Mouse (Mus musculus) kidney, postnatal 0 days (tissue): Measurements from ENCODE around the gene Shisa3. TPM values are rescaled to one million over a fixed set of nuclear protein-coding genes. Genes with fewer than 3 reads are reported as not detected.

Source experiments
- ATAC-seq: fragments of 200-750 bp; cut with Nextera tagmentation; replicated peaks from 2 replicates; pipeline ENCODE4 v1.8.0; 2017; ENCODE audit warnings: low read depth, moderate number of reproducible peaks, moderate TSS enrichment, moderate library complexity; ENCODE audit not compliant: low FRiP score
- DNase-seq: peaks from one replicate; pipeline ENCODE4 v3.0.0-alpha.2; 2016; ENCODE audit warnings: low spot score
- H3K27ac ChIP-seq: fragments of 300-500 bp; sonication (generic); 2 replicates; pipeline ENCODE4 v1.5.1; 2014; ENCODE audit warnings: mild to moderate bottlenecking
- H3K27me3 ChIP-seq: fragments of 300-500 bp; sonication (generic); 2 replicates; pipeline ENCODE4 v1.6.1; 2014; ENCODE audit warnings: low read length, mixed read lengths; ENCODE audit not compliant: insufficient read depth
- H3K36me3 ChIP-seq: fragments of 300-500 bp; sonication (generic); 2 replicates; pipeline ENCODE4 v1.6.1; 2014; ENCODE audit warnings: low read length, mixed read lengths; ENCODE audit not compliant: insufficient read depth
- H3K4me1 ChIP-seq: fragments of 300-500 bp; sonication (generic); replicated peaks from 2 replicates; pipeline ENCODE4 v1.6.1; 2014; ENCODE audit warnings: antibody characterized with exemption, low read length, mixed read lengths; ENCODE audit not compliant: insufficient read depth
- H3K4me2 ChIP-seq: fragments of 300-500 bp; sonication (generic); 2 replicates; pipeline ENCODE4 v1.6.1; 2014; ENCODE audit warnings: mild to moderate bottlenecking, low read length, moderate library complexity, mixed read lengths
- H3K4me3 ChIP-seq: fragments of 300-500 bp; sonication (generic); replicated peaks from 2 replicates; pipeline ENCODE4 v1.5.1; 2014; ENCODE audit warnings: low read depth, low read length
- H3K9ac ChIP-seq: fragments of 300-500 bp; sonication (generic); 2 replicates; pipeline ENCODE4 v1.6.1; 2014; ENCODE audit warnings: low read depth, low read length
- H3K9me3 ChIP-seq: fragments of 300-500 bp; sonication (generic); replicated peaks from 2 replicates; pipeline ENCODE4 v1.6.1; 2016; ENCODE audit warnings: low read length, inconsistent platforms, mixed read lengths
- CTCF ChIP-seq: IDR thresholded peaks from 2 replicates; pipeline ENCODE4 v1.5.1; 2016; ENCODE audit warnings: antibody characterized with exemption, low read depth, mild to moderate bottlenecking, moderate library complexity
- WGBS: fragments of 180-500 bp; shearing (Covaris S2); extraction: QIAGEN DNeasy Blood & Tissue Kit; methylation state at CpG from one replicate; pipeline ENCODE4 v1.1.7; 2014; 5-methylcytosine and 5-hydroxymethylcytosine counted together
- polyA plus RNA-seq: library from polyadenylated mRNA; unstranded; fragments of >200 nt; fragmentation: Nextera tagmentation; extraction: Ambion mirVana; gene quantifications from 2 replicates; pipeline ENCODE4 v1.2.1, GENCODE M21; 2015

Shisa3 gene
- polyA plus RNA-seq, 1 experiment from 2014 or later = 43.5 TPM

GRCm38 (mm10) chr5:67631261-67631660 is 23.6 kb downstream of the Shisa3 start:
- Histone ChIP-seq H3K4me1 (0 out of 2 replicates have a peak, but pooled peaks cover 5% of the 10 kb centered on the region), H3K4me3 (no peak overlapping the region), H3K36me3 (no peaks in the 10 kb centered on the region), H3K27ac (no peak overlapping the region), H3K9me3 (no peaks in the 10 kb centered on the region), H3K27me3 (no peaks in the 10 kb centered on the region), H3K9ac (no peak overlapping the region), H3K4me2 (no peak overlapping the region)
- no peak for TF ChIP-seq CTCF
- DNase-seq = no peak
- WGBS = 93% methylated on average over 12 of the region's 12 CpGs
- ATAC-seq = no peak

GRCm38 (mm10) chr5:67633138-67633782 is 25.6 kb downstream of the Shisa3 start:
- Histone ChIP-seq H3K4me3 (no peak overlapping the region), H3K9me3 (no peaks in the 10 kb centered on the region), H3K36me3 (no peaks in the 10 kb centered on the region), H3K27me3 (no peaks in the 10 kb centered on the region), H3K4me1 (0 out of 2 replicates have a peak, but pooled peaks cover 5% of the 10 kb centered on the region), H3K27ac (no peak overlapping the region), H3K4me2 (no peak overlapping the region), H3K9ac (no peak overlapping the region)
- TF ChIP-seq CTCF = no peak
- DNase-seq (no peak), ATAC-seq (no peak)
- WGBS = 41% methylated on average over 7 of the region's 7 CpGs

- Histone ChIP-seq H3K36me3 (no peaks in the 10 kb centered on the region), H3K4me2 (no peak overlapping the region), H3K9me3 (no peaks in the 10 kb centered on the region), H3K27me3 (no peaks in the 10 kb centered on the region), H3K9ac (no peak overlapping the region), H3K4me3 (no peak overlapping the region), H3K27ac (no peak overlapping the region), H3K4me1 (0 out of 2 replicates have a peak, but pooled peaks cover 5% of the 10 kb centered on the region)
- no peak for ATAC-seq
- no peak for TF ChIP-seq CTCF
- no peak for DNase-seq
- WGBS = 36% methylated on average over 10 of the region's 10 CpGs
These were observed 26.2 kb downstream of the Shisa3 start for GRCm38 (mm10) chr5:67633831-67634268.

GRCm38 (mm10) chr5:67634339-67634738 is 26.7 kb downstream of the Shisa3 start:
- WGBS = 28% methylated on average over 3 of the region's 3 CpGs
- Histone ChIP-seq H3K4me1 (0 out of 2 replicates have a peak, but pooled peaks cover 5% of the 10 kb centered on the region), H3K4me3 (no peak overlapping the region), H3K9me3 (no peaks in the 10 kb centered on the region), H3K36me3 (no peaks in the 10 kb centered on the region), H3K4me2 (no peak overlapping the region), H3K27me3 (no peaks in the 10 kb centered on the region), H3K9ac (no peak overlapping the region), H3K27ac (peak overlapping the region; percentile 19; the same call in 1 of the 2 replicates)
- no peak for TF ChIP-seq CTCF
- no peak for DNase-seq
- ATAC-seq = no peak

- no peak overlapping the region for H3K4me3 ChIP-seq
- H3K9ac ChIP-seq = no peak overlapping the region
- H3K36me3 ChIP-seq = no peaks in the 10 kb centered on the region
- H3K9me3 ChIP-seq = no peaks in the 10 kb centered on the region
- no peaks in the 10 kb centered on the region for H3K4me1 ChIP-seq
- no peak for DNase-seq
- no peak for TF ChIP-seq CTCF
- 63% methylated on average over 8 of the region's 8 CpGs for WGBS
- no peaks in the 10 kb centered on the region for H3K27me3 ChIP-seq
- H3K4me2 ChIP-seq = no peak overlapping the region
- H3K27ac ChIP-seq = no peak overlapping the region
- ATAC-seq = 0 out of 2 replicates have a peak, but pooled peaks have one; percentile 41
These were observed 33.1 kb downstream of the Shisa3 start for GRCm38 (mm10) chr5:67640596-67641312.

- WGBS = 25% methylated on average over 8 of the region's 8 CpGs
- H3K4me1 ChIP-seq = no peaks in the 10 kb centered on the region
- peak; percentile 76 for DNase-seq
- no peak for TF ChIP-seq CTCF
- H3K9ac ChIP-seq = no peak overlapping the region
- no peak overlapping the region for H3K27ac ChIP-seq
- no peaks in the 10 kb centered on the region for H3K27me3 ChIP-seq
- no peak overlapping the region for H3K4me3 ChIP-seq
- no peaks in the 10 kb centered on the region for H3K9me3 ChIP-seq
- no peaks in the 10 kb centered on the region for H3K36me3 ChIP-seq
- no peak overlapping the region for H3K4me2 ChIP-seq
- ATAC-seq = no peak
These were observed 33.9 kb downstream of the Shisa3 start for GRCm38 (mm10) chr5:67641406-67642120.
